Mouse (Mus musculus): ENCODE data around the gene Gm11127. TPM values are rescaled to one million over a fixed set of nuclear protein-coding genes. Genes with fewer than 3 reads are reported as not detected.

Gene Gm11127
- polyA plus RNA-seq (2017; shearing (Covaris generic)): not detected

GRCm38 (mm10) chr17:36058362-36058761 lies at the start of gene Gm11127:
TSS of gene Gm11127 (minus strand) at chr17:36058371.

GRCm38 (mm10) chr17:36042610-36043169 lies 15.5 kb downstream of the Gm11127 start, which contains the start of the genes H2-T22 and Gm6034:
TSS of gene H2-T22 (minus strand) at chr17:36042747.
TSS of gene Gm6034 (plus strand) at chr17:36042961.

GRCm38 (mm10) chr17:36032351-36032875 lies 25.8 kb downstream of the Gm11127 start, which contains the start of gene H2-T23:
TSS of gene H2-T23 (minus strand) at chr17:36032855.

GRCm38 (mm10) chr17:36020191-36021073 lies 37.7 kb downstream of the Gm11127 start, which contains the start of gene H2-T24:
TSS of gene H2-T24 (minus strand) at chr17:36020560.

Other genes with a start within 250 kb of the Gm11127 start
- 0.53 TPM for gene Ier3, start 236.7 kb downstream of the Gm11127 start, polyA plus RNA-seq (2017; shearing (Covaris generic))
- gene Flot1, start 235.1 kb downstream of the Gm11127 start, polyA plus RNA-seq (2017; shearing (Covaris generic)): 52.9 TPM
- gene Tubb5, start 220.1 kb downstream of the Gm11127 start, polyA plus RNA-seq (2017; shearing (Covaris generic)): 111 TPM
- gene Mdc1, start 216.9 kb downstream of the Gm11127 start, polyA plus RNA-seq (2017; shearing (Covaris generic)): 12.9 TPM
- 27.5 TPM for gene Nrm, start 197.1 kb downstream of the Gm11127 start, polyA plus RNA-seq (2017; shearing (Covaris generic))
- gene Ppp1r18, start 192.8 kb downstream of the Gm11127 start, polyA plus RNA-seq (2017; shearing (Covaris generic)): 592 TPM
- gene Dhx16, start 178.6 kb downstream of the Gm11127 start, polyA plus RNA-seq (2017; shearing (Covaris generic)): 62.8 TPM
- gene 2310061I04Rik, start 160.9 kb downstream of the Gm11127 start, polyA plus RNA-seq (2017; shearing (Covaris generic)): 41.8 TPM
- gene Atat1, start 148.3 kb downstream of the Gm11127 start, polyA plus RNA-seq (2017; shearing (Covaris generic)): 19.2 TPM
- gene Mrps18b, start 142.0 kb downstream of the Gm11127 start, polyA plus RNA-seq (2017; shearing (Covaris generic)): 80.8 TPM
- 56.7 TPM for gene Ppp1r10, start 141.9 kb downstream of the Gm11127 start, polyA plus RNA-seq (2017; shearing (Covaris generic))
- gene Abcf1, start 88.6 kb downstream of the Gm11127 start, polyA plus RNA-seq (2017; shearing (Covaris generic)): 145 TPM
- gene Gnl1, start 78.5 kb downstream of the Gm11127 start, polyA plus RNA-seq (2017; shearing (Covaris generic)): 70.7 TPM
- gene Prr3, start 78.1 kb downstream of the Gm11127 start, polyA plus RNA-seq (2017; shearing (Covaris generic)): 38.7 TPM
- 34.1 TPM for gene H2-T24, start 37.8 kb downstream of the Gm11127 start, polyA plus RNA-seq (2017; shearing (Covaris generic))
- gene H2-T23, start 25.5 kb downstream of the Gm11127 start, polyA plus RNA-seq (2017; shearing (Covaris generic)): 666 TPM
- gene H2-T22, start 15.6 kb downstream of the Gm11127 start, polyA plus RNA-seq (2017; shearing (Covaris generic)): 225 TPM
- gene Gm6034, start 15.4 kb downstream of the Gm11127 start, polyA plus RNA-seq (2017; shearing (Covaris generic)): 0.13 TPM
- 0.91 TPM for gene Gm19684, start 63.3 kb upstream of the Gm11127 start, polyA plus RNA-seq (2017; shearing (Covaris generic))
- 0.26 TPM for gene Gm7030, start 71.1 kb upstream of the Gm11127 start, polyA plus RNA-seq (2017; shearing (Covaris generic))
- gene Gm8909, start 110.2 kb upstream of the Gm11127 start, polyA plus RNA-seq (2017; shearing (Covaris generic)): 7.7 TPM
- 0.59 TPM for gene H2-T3, start 131.9 kb upstream of the Gm11127 start, polyA plus RNA-seq (2017; shearing (Covaris generic))
- 168 TPM for gene Rpp21, start 199.7 kb upstream of the Gm11127 start, polyA plus RNA-seq (2017; shearing (Covaris generic))
- 24.5 TPM for gene Trim39, start 213.9 kb upstream of the Gm11127 start, polyA plus RNA-seq (2017; shearing (Covaris generic))
- not detected for gene H2-M10.2, start 228.1 kb upstream of the Gm11127 start, polyA plus RNA-seq (2017; shearing (Covaris generic))

All from CD4-positive, CD25-positive, alpha-beta regulatory T cell (primary cell).